Mouse (Mus musculus) forebrain, embryonic 11.5 days (tissue): ENCODE data around the gene Smad3. TPM values are rescaled to one million over a fixed set of nuclear protein-coding genes. Genes with fewer than 3 reads are reported as not detected.

ENCODE experiments used
- ATAC-seq: fragments of 200-750 bp; cut with Nextera tagmentation; replicated peaks from 2 replicates; pipeline ENCODE4 v1.8.0; 2017; ENCODE audit warnings: moderate TSS enrichment; ENCODE audit not compliant: low FRiP score
- DNase-seq: peaks from one replicate; pipeline ENCODE4 v3.0.0-alpha.2; 2017; ENCODE audit warnings: low spot score
- H3K27ac ChIP-seq: fragments of 300-500 bp; sonication (generic); 2 replicates; pipeline ENCODE4 v1.5.1; 2014; ENCODE audit warnings: low read depth, low read length
- H3K27me3 ChIP-seq: fragments of 300-500 bp; sonication (generic); 2 replicates; pipeline ENCODE4 v1.6.1; 2014; ENCODE audit warnings: mild to moderate bottlenecking, low read length, mixed read lengths; ENCODE audit not compliant: control insufficient read depth, insufficient read depth
- H3K36me3 ChIP-seq: fragments of 300-500 bp; sonication (generic); 2 replicates; pipeline ENCODE4 v1.6.1; 2014; ENCODE audit warnings: mild to moderate bottlenecking, low read length, moderate library complexity, mixed read lengths; ENCODE audit not compliant: control insufficient read depth, insufficient read depth
- H3K4me1 ChIP-seq: fragments of 300-500 bp; sonication (generic); replicated peaks from 2 replicates; pipeline ENCODE4 v1.6.1; 2014; ENCODE audit warnings: low read length, mixed read lengths; ENCODE audit not compliant: control insufficient read depth, insufficient read depth
- H3K4me2 ChIP-seq: fragments of 300-500 bp; sonication (generic); 2 replicates; pipeline ENCODE4 v1.6.1; 2014; ENCODE audit warnings: low read depth, mild to moderate bottlenecking, low read length, moderate library complexity, mixed read lengths; ENCODE audit not compliant: severe bottlenecking
- H3K4me3 ChIP-seq: fragments of 300-500 bp; sonication (generic); 2 replicates; pipeline ENCODE4 v1.5.1; 2014; ENCODE audit warnings: low read depth, low read length
- H3K9ac ChIP-seq: fragments of 300-500 bp; sonication (generic); 2 replicates; pipeline ENCODE4 v1.6.1; 2014; ENCODE audit warnings: low read length
- H3K9me3 ChIP-seq: fragments of 300-500 bp; sonication (generic); 2 replicates; pipeline ENCODE4 v1.6.1; 2016; ENCODE audit warnings: low read length, mixed read lengths; ENCODE audit not compliant: control insufficient read depth
- WGBS: fragments of 180-500 bp; shearing (Covaris S2); extraction: QIAGEN DNeasy Blood & Tissue Kit; methylation state at CpG from one replicate; pipeline ENCODE4 v1.1.7; 2014; 5-methylcytosine and 5-hydroxymethylcytosine counted together
- polyA plus RNA-seq: library from polyadenylated mRNA; unstranded; fragments of >200 nt; fragmentation: Nextera tagmentation; extraction: Ambion mirVana; gene quantifications from 2 replicates; pipeline ENCODE4 v1.2.1, GENCODE M21; 2014

Gene Smad3
- polyA plus RNA-seq, 1 experiment from 2014 or later: 17.9 TPM

DNA sequence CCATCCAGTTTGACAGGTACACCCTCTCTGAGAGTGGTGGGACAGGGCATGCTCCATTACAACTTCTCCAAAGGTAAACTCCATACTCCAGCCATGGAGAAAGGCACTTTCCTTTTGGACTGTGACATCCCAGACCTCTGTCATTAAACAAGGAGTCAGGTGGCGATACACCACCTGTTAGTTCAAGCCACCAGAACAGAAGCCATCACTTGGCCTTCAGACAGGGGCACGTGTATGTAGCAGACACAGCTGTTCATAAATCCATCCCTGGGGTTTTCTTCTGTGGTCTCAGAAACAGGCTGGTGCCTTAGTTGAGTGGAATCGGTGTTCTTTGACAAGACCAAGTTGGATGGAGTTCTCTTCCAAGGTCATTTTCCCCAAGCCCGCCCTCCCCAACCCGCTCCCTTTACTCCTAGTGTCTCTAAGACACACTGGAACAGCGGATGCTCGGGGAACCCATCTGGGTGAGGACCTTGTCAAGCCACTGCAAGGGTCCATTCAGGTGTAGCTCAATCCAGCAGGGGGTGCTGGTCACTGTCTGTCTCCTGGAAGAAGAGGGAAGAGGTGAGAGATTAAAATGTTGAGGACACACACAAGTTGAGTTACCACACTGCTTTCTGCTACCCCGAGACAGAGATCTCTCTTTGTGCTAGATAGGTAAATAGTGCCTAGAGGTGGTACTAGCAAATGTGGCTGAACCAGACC lies 107.8 kb downstream of the Smad3 start:
- Histone ChIP-seq H3K9ac (no peak overlapping the region), H3K4me3 (no peak overlapping the region), H3K36me3 (no peaks in the 10 kb centered on the region; the same call in 1 of the 2 replicates), H3K9me3 (no peaks in the 10 kb centered on the region), H3K27me3 (no peaks in the 10 kb centered on the region), H3K4me2 (no peak overlapping the region), H3K4me1 (peaks cover 6% of the 10 kb centered on the region; the same call in 1 of the 2 replicates), H3K27ac (no peak overlapping the region)
- ATAC-seq: no peak
- WGBS: 91% methylated on average over 8 of the region's 8 CpGs
- no peak for DNase-seq

DNA sequence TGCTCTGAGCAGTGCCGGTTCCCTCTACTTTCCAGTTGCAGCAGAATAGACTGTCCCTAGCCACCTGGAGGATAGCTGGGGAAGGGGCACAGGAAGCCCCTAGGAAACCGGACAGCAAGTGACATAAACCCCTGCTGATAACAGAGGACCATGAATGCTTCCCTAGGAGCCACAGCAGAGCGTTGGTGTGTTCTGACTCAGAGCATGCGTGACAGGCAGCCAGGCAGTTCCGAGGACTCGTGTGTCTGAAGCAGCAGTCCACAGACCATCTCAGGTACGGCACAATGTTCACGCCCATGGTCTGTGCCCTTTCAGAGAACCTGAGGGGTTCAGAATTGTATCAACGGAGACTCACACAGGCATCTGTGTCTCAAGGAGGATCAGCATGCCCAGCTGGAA lies 109.3 kb downstream of the Smad3 start:
- 86% methylated on average over 9 of the region's 9 CpGs for WGBS
- ATAC-seq (no peak), DNase-seq (no peak)
- H3K9me3 ChIP-seq: no peaks in the 10 kb centered on the region
- H3K4me2 ChIP-seq: no peak overlapping the region
- no peak overlapping the region for H3K27ac ChIP-seq
- H3K9ac ChIP-seq: no peak overlapping the region
- H3K27me3 ChIP-seq: no peaks in the 10 kb centered on the region
- H3K36me3 ChIP-seq: no peaks in the 10 kb centered on the region; the same call in 1 of the 2 replicates
- H3K4me3 ChIP-seq: no peak overlapping the region
- H3K4me1 ChIP-seq: peaks cover 3% of the 10 kb centered on the region; the same call in 1 of the 2 replicates

DNA sequence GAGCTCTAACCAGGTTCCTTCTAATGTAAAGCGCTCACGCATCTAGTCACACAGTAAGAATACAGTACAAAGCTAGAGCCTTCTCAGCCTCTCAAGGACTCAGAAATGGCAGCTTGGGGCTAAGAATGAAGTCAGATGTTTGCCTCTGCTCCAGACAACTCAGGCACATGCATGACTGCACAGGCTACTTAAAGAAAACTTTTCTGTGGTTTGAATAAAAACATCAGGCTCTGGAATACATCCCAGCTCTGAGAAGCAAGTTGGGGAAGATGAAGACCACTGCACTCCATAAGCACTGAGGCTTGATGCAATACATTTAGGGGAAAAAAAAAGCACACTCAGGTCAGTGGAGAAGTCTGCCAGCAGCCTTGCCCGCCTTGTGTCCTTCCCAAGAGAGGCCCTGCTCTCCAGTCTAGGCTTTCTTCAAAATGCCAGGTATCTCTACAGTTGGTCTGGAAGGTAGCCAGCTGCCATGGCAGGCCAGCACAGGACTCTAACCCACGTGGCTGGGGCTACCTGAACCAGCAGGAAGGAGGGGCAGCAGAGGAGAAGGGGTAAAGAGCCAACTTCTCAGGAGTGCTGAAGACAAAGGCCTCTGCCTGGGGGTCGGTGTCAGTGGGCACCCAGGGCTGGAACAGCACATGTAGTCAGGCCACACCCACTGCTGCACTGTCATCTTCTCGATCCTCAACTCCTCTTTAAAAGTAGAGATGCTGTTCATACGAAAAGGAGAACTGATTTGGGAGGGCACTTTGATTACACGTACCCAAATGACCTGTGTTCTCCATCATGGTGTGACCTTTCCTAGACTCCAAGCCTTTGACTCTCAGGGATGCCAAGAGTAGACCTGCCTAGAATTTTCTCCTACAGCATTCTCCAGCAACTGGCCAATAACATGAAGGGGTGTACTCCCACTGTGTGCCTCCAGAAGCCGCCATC lies 109.9 kb downstream of the Smad3 start:
- Histone ChIP-seq H3K4me1 (no peaks in the 10 kb centered on the region), H3K4me2 (no peak overlapping the region), H3K27me3 (no peaks in the 10 kb centered on the region), H3K4me3 (no peak overlapping the region), H3K9ac (no peak overlapping the region), H3K9me3 (no peaks in the 10 kb centered on the region), H3K36me3 (no peaks in the 10 kb centered on the region; the same call in 1 of the 2 replicates), H3K27ac (no peak overlapping the region)
- DNase-seq (no peak), ATAC-seq (no peak)
- WGBS: 79% methylated on average over 9 of the region's 9 CpGs

DNA sequence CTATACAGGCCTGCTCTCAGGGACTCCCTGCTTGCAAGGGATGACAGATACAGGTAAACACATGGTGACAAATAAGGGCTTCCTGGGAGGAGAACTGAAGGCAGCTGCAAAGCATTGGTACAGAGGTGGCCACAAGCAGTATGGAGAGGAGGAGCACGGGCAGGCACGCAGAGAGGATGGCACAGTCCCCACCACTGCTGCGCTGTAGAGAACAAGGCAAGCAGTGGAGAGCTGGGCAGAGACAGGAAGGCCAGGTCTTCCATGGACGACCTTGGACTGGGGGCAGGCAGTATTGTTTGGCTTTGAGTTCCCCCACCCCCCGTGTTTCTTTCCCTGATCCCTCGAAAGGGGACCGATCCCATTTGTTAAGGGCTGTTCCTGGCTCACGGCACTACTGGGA lies 112.7 kb downstream of the Smad3 start:
- H3K9ac ChIP-seq: no peak overlapping the region
- no peak overlapping the region for H3K4me2 ChIP-seq
- no peak for ATAC-seq
- H3K4me3 ChIP-seq: no peak overlapping the region
- 88% methylated on average over 8 of the region's 8 CpGs for WGBS
- no peaks in the 10 kb centered on the region for H3K4me1 ChIP-seq
- no peaks in the 10 kb centered on the region; the same call in 1 of the 2 replicates for H3K36me3 ChIP-seq
- no peak for DNase-seq
- H3K27me3 ChIP-seq: no peaks in the 10 kb centered on the region
- no peak overlapping the region for H3K27ac ChIP-seq
- H3K9me3 ChIP-seq: no peaks in the 10 kb centered on the region

- Histone ChIP-seq H3K27me3 (no peaks in the 10 kb centered on the region), H3K4me1 (no peaks in the 10 kb centered on the region), H3K9ac (no peak overlapping the region), H3K36me3 (no peaks in the 10 kb centered on the region; the same call in 1 of the 2 replicates), H3K27ac (no peak overlapping the region), H3K4me2 (no peak overlapping the region), H3K4me3 (no peak overlapping the region), H3K9me3 (no peaks in the 10 kb centered on the region)
- DNase-seq (no peak), ATAC-seq (no peak)
- 92% methylated on average over 6 of the region's 6 CpGs for WGBS
Measured at GRCm38 (mm10) chr9:63644011-63644410, 113.8 kb downstream of the Smad3 start.

DNA sequence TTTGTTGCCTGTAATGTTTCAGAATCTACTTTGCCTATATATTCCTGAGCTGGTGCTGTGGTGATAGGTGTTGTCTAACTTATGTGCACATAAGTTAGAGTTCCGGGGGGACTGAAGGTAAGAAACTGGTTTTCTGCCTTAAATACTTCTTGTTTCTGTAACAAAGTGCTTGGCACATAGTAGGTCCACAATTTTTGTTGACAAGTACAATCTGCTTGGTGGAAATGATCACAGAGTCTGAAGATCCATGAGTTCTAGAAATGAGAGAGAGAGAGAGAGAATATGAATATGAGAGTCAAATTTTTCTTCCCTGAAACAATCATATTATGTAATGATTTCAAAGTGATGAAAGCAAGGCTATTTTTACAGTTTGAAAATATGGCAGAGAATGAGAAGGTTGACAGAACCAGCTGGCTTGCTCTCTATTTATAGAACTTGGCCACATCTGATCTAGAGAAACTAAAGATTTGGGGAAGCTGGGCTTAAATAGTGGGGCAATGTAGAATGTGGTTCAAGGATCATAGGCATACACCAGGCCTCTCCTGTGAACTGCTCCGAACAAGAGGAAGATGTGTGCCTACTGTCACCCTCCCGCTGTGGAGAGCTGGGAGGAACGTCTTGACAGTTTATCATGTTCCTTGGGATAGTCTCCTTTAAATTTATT lies 115.7 kb downstream of the Smad3 start:
- Histone ChIP-seq H3K9ac (no peak overlapping the region), H3K27me3 (no peaks in the 10 kb centered on the region), H3K27ac (no peak overlapping the region), H3K4me1 (no peaks in the 10 kb centered on the region), H3K4me2 (no peak overlapping the region), H3K4me3 (no peak overlapping the region), H3K9me3 (no peaks in the 10 kb centered on the region), H3K36me3 (no peaks in the 10 kb centered on the region; the same call in 1 of the 2 replicates)
- no peak for ATAC-seq
- no peak for DNase-seq
- 93% methylated on average over 4 of the region's 4 CpGs for WGBS

DNA sequence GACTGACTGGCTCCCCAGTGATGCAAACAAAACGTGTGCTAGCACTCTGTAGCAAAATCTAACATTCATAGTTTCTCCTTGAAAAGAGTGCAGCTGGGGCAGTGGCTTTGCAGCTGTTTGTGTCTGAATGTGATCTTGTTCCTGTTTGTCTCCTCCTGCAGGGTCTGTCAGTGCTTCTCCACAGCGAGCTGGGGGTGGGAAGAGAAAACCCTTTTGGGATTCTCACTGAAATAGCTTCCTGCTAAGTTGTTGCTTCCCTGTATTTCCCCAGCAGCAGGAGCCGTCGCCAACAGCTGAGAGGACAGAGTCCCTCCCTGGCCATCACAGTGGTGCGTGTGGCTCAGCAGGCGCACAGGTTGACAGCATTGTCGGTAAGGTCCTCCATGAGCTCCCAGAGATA lies 121.7 kb downstream of the Smad3 start:
- Histone ChIP-seq H3K36me3 (no peaks in the 10 kb centered on the region; the same call in 1 of the 2 replicates), H3K4me2 (no peak overlapping the region), H3K4me1 (peaks cover 7% of the 10 kb centered on the region; the same call in 1 of the 2 replicates), H3K9ac (no peak overlapping the region), H3K27ac (no peak overlapping the region), H3K4me3 (no peak overlapping the region), H3K9me3 (no peaks in the 10 kb centered on the region), H3K27me3 (no peaks in the 10 kb centered on the region)
- WGBS: 75% methylated on average over 7 of the region's 7 CpGs
- ATAC-seq (no peak), DNase-seq (no peak)

- no peak for DNase-seq
Measured at GRCm38 (mm10) chr9:63633334-63633733, 124.5 kb downstream of the Smad3 start.

More at GRCm38 (mm10) chr9:63633334-63633733, 124.5 kb downstream of the Smad3 start:
- H3K4me1 ChIP-seq: peaks cover 7% of the 10 kb centered on the region; the same call in 1 of the 2 replicates
- no peaks in the 10 kb centered on the region for H3K9me3 ChIP-seq
- H3K9ac ChIP-seq: no peak overlapping the region
- no peak overlapping the region for H3K4me3 ChIP-seq
- H3K27ac ChIP-seq: no peak overlapping the region
- ATAC-seq: no peak
- WGBS: 67% methylated on average over 7 of the region's 7 CpGs
- H3K36me3 ChIP-seq: no peaks in the 10 kb centered on the region; the same call in 1 of the 2 replicates
- no peaks in the 10 kb centered on the region for H3K27me3 ChIP-seq
- H3K4me2 ChIP-seq: no peak overlapping the region
